Mouse (Mus musculus): Measurements from ENCODE around the gene C530025M09Rik.

C530025M09Rik gene

DNA sequence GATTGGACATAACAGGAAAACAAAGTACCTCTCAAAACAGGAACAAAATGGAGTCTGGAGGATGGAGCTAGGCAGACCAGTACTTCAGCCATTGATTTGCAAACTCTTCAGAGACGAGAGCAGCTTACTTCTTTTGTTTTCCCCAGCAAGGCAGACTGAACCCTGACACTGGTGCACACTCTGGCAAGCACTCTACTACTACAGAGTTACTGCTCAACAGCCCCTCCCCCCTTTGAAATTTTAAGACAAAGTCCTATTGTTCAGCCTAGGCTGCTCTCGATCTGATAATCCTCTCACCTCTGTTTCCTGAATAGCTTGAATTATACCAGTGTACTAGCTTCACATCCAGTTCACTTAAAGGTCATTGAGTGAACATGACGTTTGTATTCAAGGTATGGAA lies 32.4 kb downstream of the C530025M09Rik start:
- DNase-seq = no peak

All from B cell, adult 2 months (primary cell).